Comparison of ENCODE assay signal across 8 mouse cellular contexts in genomic region chr15:100728586-100728985, GRCm38 (mm10). TPM values are rescaled to one million over a fixed set of nuclear protein-coding genes. Genes with fewer than 3 reads are reported as not detected.
DNase-seq lines count a peak whose midpoint lies in the region; ATAC-seq lines count a peak whose summit lies in the region.

No protein-coding gene starts in this region.

- DNase-seq in kidney, postnatal 36 days: no peak
- DNase-seq in spleen, postnatal 10 days (ENCODE audit: low spot score in 2 of 2): no peak
- DNase-seq in layer of hippocampus, postnatal 36 days: no peak
- no peak for DNase-seq in left cerebral cortex, postnatal 10 days (ENCODE audit: extremely low spot score in 1 of 2, low spot score in 2 of 2)

- H3K27me3 ChIP-seq in kidney, embryonic 15.5 days: peaks cover 69% of the 10 kb centered on the region
- H3K27me3 ChIP-seq in intestine, embryonic 16.5 days (replicated peaks; ENCODE audit: control insufficient read depth, insufficient read depth, low read length): peaks cover 10% of the 10 kb centered on the region

- no peak for ATAC-seq in kidney, embryonic 15.5 days (replicated peaks; ENCODE audit: low FRiP score)
- ATAC-seq in intestine, embryonic 16.5 days: peak; percentile 16; the same call in 1 of the 2 replicates
- peak; percentile 25 for ATAC-seq in monocyte, adult 5-6 weeks (replicated peaks; ENCODE audit: insufficient number of reproducible peaks, low FRiP score, low TSS enrichment, poor library complexity, severe bottlenecking)

- no peak overlapping the region for H3K9ac ChIP-seq in kidney, embryonic 15.5 days
- H3K9ac ChIP-seq in intestine, embryonic 16.5 days (ENCODE audit: low read depth, low read length): peak overlapping the region; percentile 50

- WGBS in kidney, embryonic 15.5 days: 31% methylated on average over 9 of the region's 9 CpGs
- WGBS in intestine, embryonic 16.5 days: 42% methylated on average over 9 of the region's 9 CpGs

- peak overlapping the region; percentile 74 for H3K4me2 ChIP-seq in kidney, embryonic 15.5 days
- peak overlapping the region; percentile 46 for H3K4me2 ChIP-seq in intestine, embryonic 16.5 days (ENCODE audit: low read depth, low read length)

- peak overlapping the region; percentile 43 for H3K4me3 ChIP-seq in kidney, embryonic 15.5 days (replicated peaks)
- peak overlapping the region; percentile 36; the same call in 1 of the 2 replicates for H3K4me3 ChIP-seq in brown adipose tissue, adult 24 weeks (ENCODE audit: insufficient read depth, low read depth, low read length)
- peak overlapping the region; percentile 39 for H3K4me3 ChIP-seq in intestine, embryonic 16.5 days (ENCODE audit: low read length)

- H3K36me3 ChIP-seq in kidney, embryonic 15.5 days: no peaks in the 10 kb centered on the region
- no peaks in the 10 kb centered on the region for H3K36me3 ChIP-seq in intestine, embryonic 16.5 days (ENCODE audit: control insufficient read depth, insufficient read depth, low read length)

- no peak overlapping the region for H3K27ac ChIP-seq in kidney, embryonic 15.5 days
- H3K27ac ChIP-seq in brown adipose tissue, adult 24 weeks (replicated peaks; ENCODE audit: low read depth, low read length): no peak overlapping the region
- no peak overlapping the region for H3K27ac ChIP-seq in intestine, embryonic 16.5 days (ENCODE audit: low read length)

- H3K9me3 ChIP-seq in kidney, embryonic 15.5 days (replicated peaks): no peaks in the 10 kb centered on the region
- no peaks in the 10 kb centered on the region for H3K9me3 ChIP-seq in intestine, embryonic 16.5 days (ENCODE audit: control insufficient read depth, low read length)

- intact Hi-C loops in left cerebral cortex, postnatal 10 days (cut with DNase I): no loop called here

- peaks cover 26% of the 10 kb centered on the region for H3K4me1 ChIP-seq in kidney, embryonic 15.5 days
- no peaks in the 10 kb centered on the region for H3K4me1 ChIP-seq in brown adipose tissue, adult 24 weeks (ENCODE audit: control insufficient read depth, insufficient read depth, insufficient read length, low read length)
- H3K4me1 ChIP-seq in intestine, embryonic 16.5 days (ENCODE audit: control insufficient read depth, insufficient read depth, low read length): peaks cover 13% of the 10 kb centered on the region

RNA-seq across cellular contexts. Expression of gene Galnt6, which starts 0.6 kb away (rescaled TPM):
- polyA plus RNA-seq in kidney, embryonic 15.5 days (2015; fragmentation: Nextera tagmentation; extraction: Ambion mirVana): 1.0 and 2.4 TPM in 2 replicates
- not detected in 2 replicates for polyA plus RNA-seq in brown adipose tissue, adult 24 weeks (2012; ENCODE audit: insufficient read depth, insufficient read length, missing spikeins)
- 7.6 and 8.8 TPM in 2 replicates for polyA plus RNA-seq in intestine, embryonic 16.5 days (2015; fragmentation: Nextera tagmentation; extraction: Ambion mirVana)
- 43.8 to 60.6 TPM (median 51.3 TPM) in 3 replicates for total RNA-seq in monocyte, adult 5-6 weeks (2017)
- 1 to 10 TPM; 5.5 to 6.0 TPM for total RNA-seq in layer of hippocampus, postnatal 36 days (2021)
- total RNA-seq in left cerebral cortex, postnatal 10 days (2021): under 1 TPM; 0.47 to 0.69 TPM

RNA-seq across cellular contexts. Expression of gene Slc4a8, which starts 33.0 kb away (rescaled TPM):
- 9.6 and 9.9 TPM in 2 replicates for polyA plus RNA-seq in kidney, embryonic 15.5 days (2015; fragmentation: Nextera tagmentation; extraction: Ambion mirVana)
- polyA plus RNA-seq in brown adipose tissue, adult 24 weeks (2012; ENCODE audit: insufficient read depth, insufficient read length, missing spikeins): 0.91 and 3.2 TPM in 2 replicates
- polyA plus RNA-seq in intestine, embryonic 16.5 days (2015; fragmentation: Nextera tagmentation; extraction: Ambion mirVana): 3.2 and 4.5 TPM in 2 replicates
- total RNA-seq in monocyte, adult 5-6 weeks (2017): 0.11 to 3.9 TPM (median 2.0 TPM) in 3 replicates
- total RNA-seq in layer of hippocampus, postnatal 36 days (2021): 10 to 100 TPM; 79.4 to 90.0 TPM
- 10 to 100 TPM; 84.1 to 84.7 TPM for total RNA-seq in left cerebral cortex, postnatal 10 days (2021)

RNA-seq across cellular contexts. Expression of gene Cela1, which starts 40.9 kb away (rescaled TPM):
- 16.5 and 18.3 TPM in 2 replicates for polyA plus RNA-seq in kidney, embryonic 15.5 days (2015; fragmentation: Nextera tagmentation; extraction: Ambion mirVana)
- 19.3 and 22.2 TPM in 2 replicates for polyA plus RNA-seq in brown adipose tissue, adult 24 weeks (2012; ENCODE audit: insufficient read depth, insufficient read length, missing spikeins)
- 180 and 240 TPM in 2 replicates for polyA plus RNA-seq in intestine, embryonic 16.5 days (2015; fragmentation: Nextera tagmentation; extraction: Ambion mirVana)
- total RNA-seq in monocyte, adult 5-6 weeks (2017): 0.64 to 4.9 TPM (median 2.6 TPM) in 3 replicates
- 1 to 10 TPM; 1.8 to 2.3 TPM for total RNA-seq in layer of hippocampus, postnatal 36 days (2021)
- total RNA-seq in left cerebral cortex, postnatal 10 days (2021): 1 to 10 TPM; 1.6 to 2.2 TPM

RNA-seq across cellular contexts. Expression of gene Bin2, which starts 59.2 kb away (rescaled TPM):
- polyA plus RNA-seq in kidney, embryonic 15.5 days (2015; fragmentation: Nextera tagmentation; extraction: Ambion mirVana): 2.6 and 3.2 TPM in 2 replicates
- polyA plus RNA-seq in brown adipose tissue, adult 24 weeks (2012; ENCODE audit: insufficient read depth, insufficient read length, missing spikeins): 0.79 and 1.4 TPM in 2 replicates
- polyA plus RNA-seq in intestine, embryonic 16.5 days (2015; fragmentation: Nextera tagmentation; extraction: Ambion mirVana): 8.0 and 9.2 TPM in 2 replicates
- 579 to 859 TPM (median 610 TPM) in 3 replicates for total RNA-seq in monocyte, adult 5-6 weeks (2017)
- total RNA-seq in layer of hippocampus, postnatal 36 days (2021): 1 to 10 TPM; 5.3 to 5.6 TPM
- 1 to 10 TPM; 5.1 to 5.6 TPM for total RNA-seq in left cerebral cortex, postnatal 10 days (2021)

Comparison
In these comparisons a context has a peak if more than half of its experiments do, and no peak if none do; other contexts are left out.
1. RNA of gene Slc4a8, which starts 33.0 kb away (total RNA-seq): 79.4 to 90.0 TPM in layer of hippocampus, postnatal 36 days and 84.1 to 84.7 TPM in left cerebral cortex, postnatal 10 days; 0.11 to 3.9 TPM in monocyte, adult 5-6 weeks; every median in the first group is over 10 times any median in the second.
2. Peak in every context shown above with its lines, with median percentiles within 50 percentile points of each other: H3K4me3 ChIP-seq.